Comparison of ENCODE assay signal across 9 mouse cellular contexts in the genomic region with DNA sequence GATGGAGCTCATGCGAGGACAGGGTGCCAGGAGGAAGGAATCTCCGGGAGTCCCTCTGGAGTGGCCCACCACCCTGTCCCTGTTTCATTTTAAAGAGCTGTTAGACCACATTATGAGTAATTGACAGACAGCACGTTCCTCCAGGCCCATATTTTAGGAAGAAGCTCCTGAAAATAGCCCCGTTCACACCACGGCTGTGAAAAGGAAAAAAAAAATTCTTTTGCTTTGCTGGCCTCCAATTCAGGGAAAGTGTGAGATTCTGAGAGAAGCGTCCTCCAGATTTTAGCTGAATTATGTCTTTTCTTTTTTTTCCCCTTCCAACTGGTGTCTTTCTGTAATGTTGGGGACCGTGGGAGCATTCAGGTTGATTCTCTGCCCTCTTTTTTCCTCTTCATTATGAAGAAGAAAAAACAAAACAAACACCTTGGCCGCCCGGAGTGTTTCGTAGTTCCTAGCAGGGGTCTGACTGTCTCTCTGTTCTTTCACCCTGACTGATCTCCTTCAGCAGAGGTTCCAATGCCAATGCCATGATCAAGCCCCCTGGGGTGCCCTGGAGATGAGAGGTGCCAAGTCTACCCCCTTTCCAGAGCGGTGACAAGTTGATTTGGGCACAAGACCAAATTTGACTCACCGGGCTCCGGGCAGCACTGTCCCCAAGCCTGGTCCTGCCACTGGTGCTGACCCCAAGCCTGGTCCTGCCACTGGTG.
DNase-seq lines count a peak whose midpoint lies in the region; ATAC-seq lines count a peak whose summit lies in the region.
"Had no signal": no experiment of that assay in that cellular context is flagged by ENCODE, and none has a peak within 500 bp of the region (broad histone marks: within the 10 kb centered on the region; RNA-seq: fewer than 3 reads in every experiment).

No protein-coding gene starts in this region.

- H3K4me3 ChIP-seq in hindbrain, embryonic 15.5 days = no peak overlapping the region
- H3K4me3 ChIP-seq in hindbrain, embryonic 12.5 days = no peak overlapping the region

- no peaks in the 10 kb centered on the region for H3K36me3 ChIP-seq in hindbrain, embryonic 15.5 days
- no peaks in the 10 kb centered on the region for H3K36me3 ChIP-seq in hindbrain, embryonic 12.5 days

- no peak overlapping the region for H3K9ac ChIP-seq in hindbrain, embryonic 15.5 days
- no peak overlapping the region for H3K9ac ChIP-seq in hindbrain, embryonic 12.5 days

- no peak for ATAC-seq in hindbrain, embryonic 15.5 days (ENCODE audit: low FRiP score, low read depth)
- ATAC-seq in hindbrain, embryonic 12.5 days (ENCODE audit: low FRiP score) = no peak

- WGBS in hindbrain, embryonic 15.5 days = 63% methylated on average over 13 of the region's 13 CpGs
- 73% methylated on average over 13 of the region's 13 CpGs for WGBS in hindbrain, embryonic 12.5 days

- H3K27ac ChIP-seq in hindbrain, embryonic 15.5 days (replicated peaks) = peak overlapping the region; percentile 12; the same call in 1 of the 2 replicates
- no peak overlapping the region; the same call in 1 of the 2 replicates for H3K27ac ChIP-seq in hindbrain, embryonic 12.5 days
- H3K27ac ChIP-seq: macrophage had no signal

- H3K27me3 ChIP-seq in hindbrain, embryonic 15.5 days = peaks cover 3% of the 10 kb centered on the region; the same call in 1 of the 2 replicates
- peaks cover 5% of the 10 kb centered on the region for H3K27me3 ChIP-seq in hindbrain, embryonic 12.5 days

- H3K4me1 ChIP-seq in hindbrain, embryonic 15.5 days (replicated peaks) = peaks cover 34% of the 10 kb centered on the region
- H3K4me1 ChIP-seq in hindbrain, embryonic 12.5 days = peaks cover 27% of the 10 kb centered on the region

- H3K4me2 ChIP-seq in hindbrain, embryonic 15.5 days = no peak overlapping the region
- H3K4me2 ChIP-seq in hindbrain, embryonic 12.5 days (replicated peaks) = no peak overlapping the region

- no peaks in the 10 kb centered on the region for H3K9me3 ChIP-seq in hindbrain, embryonic 15.5 days
- no peaks in the 10 kb centered on the region for H3K9me3 ChIP-seq in hindbrain, embryonic 12.5 days (replicated peaks)

- intact Hi-C loops in left cerebral cortex, postnatal 25 days (cut with DNase I) = loop anchor here (1.0 to 5.0 kb wide), 5 partner anchors 16 to 278 kb away; a partner anchor contains a TSS

- DNase-seq in cerebellum, postnatal 14 days = peak; percentile 53 to 60
- DNase-seq in cerebellum, adult 9-11 months = no peak
- peak; percentile 26 for DNase-seq in MN1 (ENCODE audit: low spot score)
- peak; percentile 30 to 86 for DNase-seq in left cerebral cortex, postnatal 25 days (ENCODE audit: low spot score in 2 of 2)
- no peak for DNase-seq in T-cell, adult 2 months (ENCODE audit: low spot score)
- DNase-seq in kidney, adult 8-10 months = no peak

Comparison
In these comparisons a context has a peak if more than half of its experiments do, and no peak if none do; other contexts are left out.
1. DNase-seq: peak in cerebellum, postnatal 14 days (2 of 2), MN1 (single experiment) and left cerebral cortex, postnatal 25 days (2 of 2); none in cerebellum, adult 9-11 months (single experiment), T-cell, adult 2 months (single experiment) and kidney, adult 8-10 months (0 of 2).